Mouse (Mus musculus) stomach, embryonic 15.5 days (tissue): ENCODE data around the gene Arid5a. TPM values are rescaled to one million over a fixed set of nuclear protein-coding genes. Genes with fewer than 3 reads are reported as not detected.

Source experiments
- ATAC-seq: fragments of 200-750 bp; cut with Nextera tagmentation; 2 replicates; pipeline ENCODE4 v1.8.0; 2017; ENCODE audit warnings: low read depth, moderate number of reproducible peaks, moderate TSS enrichment; ENCODE audit not compliant: insufficient read depth, low FRiP score
- H3K27ac ChIP-seq: fragments of 300-500 bp; sonication (generic); 2 replicates; pipeline ENCODE4 v1.5.1; 2015; ENCODE audit warnings: mild to moderate bottlenecking, inconsistent platforms
- H3K27me3 ChIP-seq: fragments of 300-500 bp; sonication (generic); replicated peaks from 2 replicates; pipeline ENCODE4 v1.6.1; 2015; ENCODE audit warnings: inconsistent platforms
- H3K36me3 ChIP-seq: fragments of 300-500 bp; sonication (generic); 2 replicates; pipeline ENCODE4 v1.6.1; 2015; ENCODE audit warnings: inconsistent platforms
- H3K4me1 ChIP-seq: fragments of 300-500 bp; sonication (generic); 2 replicates; pipeline ENCODE4 v1.6.1; 2015; ENCODE audit warnings: inconsistent platforms
- H3K4me2 ChIP-seq: fragments of 300-500 bp; sonication (generic); 2 replicates; pipeline ENCODE4 v1.6.1; 2015; ENCODE audit warnings: mild to moderate bottlenecking, inconsistent platforms
- H3K4me3 ChIP-seq: fragments of 300-500 bp; sonication (generic); replicated peaks from 2 replicates; pipeline ENCODE4 v1.5.1; 2015; ENCODE audit warnings: inconsistent platforms
- H3K9ac ChIP-seq: fragments of 300-500 bp; sonication (generic); 2 replicates; pipeline ENCODE4 v1.6.1; 2015; ENCODE audit warnings: inconsistent platforms
- H3K9me3 ChIP-seq: fragments of 300-500 bp; sonication (generic); 2 replicates; pipeline ENCODE4 v1.6.1; 2016; ENCODE audit warnings: inconsistent platforms
- WGBS: fragments of 180-500 bp; shearing (Covaris S2); methylation state at CpG from one replicate; pipeline ENCODE4 v1.1.7; 2015; 5-methylcytosine and 5-hydroxymethylcytosine counted together
- microRNA-seq: library from miRNA; unstranded; fragments of <30 nt; microRNA quantifications from one replicate; pipeline ENCODE4, GENCODE M21; 2016
- polyA plus RNA-seq: library from polyadenylated mRNA; unstranded; fragments of >200 nt; fragmentation: Nextera tagmentation; extraction: Ambion mirVana; gene quantifications from 2 replicates; pipeline ENCODE4 v1.2.1, GENCODE M21; 2015

Arid5a gene
- polyA plus RNA-seq, 1 experiment from 2014 or later = 4.7 TPM

DNA sequence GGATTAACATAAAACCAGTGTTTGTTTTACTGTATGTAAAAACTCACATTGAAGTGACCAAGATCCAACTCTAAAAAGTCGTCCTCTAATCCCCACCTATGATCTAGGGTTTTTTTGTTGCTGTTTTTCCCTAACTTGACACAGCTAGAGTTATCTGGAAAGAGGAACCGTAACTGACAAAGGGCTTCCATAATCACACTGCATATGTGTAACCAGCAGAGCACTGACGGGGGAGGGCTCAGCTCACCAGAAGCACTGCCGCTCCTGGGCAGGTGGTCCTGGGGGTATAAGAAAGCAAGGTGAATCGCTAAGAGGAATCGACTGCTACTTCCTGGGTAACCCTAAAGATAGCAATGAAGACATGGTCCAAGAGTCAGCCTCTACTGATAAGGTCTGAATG is 35.0 kb downstream of the Arid5a start:
- Histone ChIP-seq H3K4me1 (no peaks in the 10 kb centered on the region), H3K4me2 (no peak overlapping the region), H3K36me3 (peaks cover 64% of the 10 kb centered on the region), H3K27ac (no peak overlapping the region), H3K9me3 (no peaks in the 10 kb centered on the region), H3K4me3 (no peak overlapping the region), H3K9ac (no peak overlapping the region), H3K27me3 (no peaks in the 10 kb centered on the region)
- ATAC-seq = no peak
- 85% methylated on average over 6 of the region's 6 CpGs for WGBS

GRCm38 (mm10) chr1:36352351-36352750 is 44.8 kb downstream of the Arid5a start:
- no peak overlapping the region for H3K9ac ChIP-seq
- H3K36me3 ChIP-seq = peaks cover 75% of the 10 kb centered on the region
- no peak for ATAC-seq
- no peaks in the 10 kb centered on the region for H3K4me1 ChIP-seq
- H3K27me3 ChIP-seq = no peaks in the 10 kb centered on the region
- 84% methylated on average over 4 of the region's 4 CpGs for WGBS
- H3K4me3 ChIP-seq = no peak overlapping the region
- no peak overlapping the region for H3K4me2 ChIP-seq
- H3K9me3 ChIP-seq = no peaks in the 10 kb centered on the region
- H3K27ac ChIP-seq = no peak overlapping the region

DNA sequence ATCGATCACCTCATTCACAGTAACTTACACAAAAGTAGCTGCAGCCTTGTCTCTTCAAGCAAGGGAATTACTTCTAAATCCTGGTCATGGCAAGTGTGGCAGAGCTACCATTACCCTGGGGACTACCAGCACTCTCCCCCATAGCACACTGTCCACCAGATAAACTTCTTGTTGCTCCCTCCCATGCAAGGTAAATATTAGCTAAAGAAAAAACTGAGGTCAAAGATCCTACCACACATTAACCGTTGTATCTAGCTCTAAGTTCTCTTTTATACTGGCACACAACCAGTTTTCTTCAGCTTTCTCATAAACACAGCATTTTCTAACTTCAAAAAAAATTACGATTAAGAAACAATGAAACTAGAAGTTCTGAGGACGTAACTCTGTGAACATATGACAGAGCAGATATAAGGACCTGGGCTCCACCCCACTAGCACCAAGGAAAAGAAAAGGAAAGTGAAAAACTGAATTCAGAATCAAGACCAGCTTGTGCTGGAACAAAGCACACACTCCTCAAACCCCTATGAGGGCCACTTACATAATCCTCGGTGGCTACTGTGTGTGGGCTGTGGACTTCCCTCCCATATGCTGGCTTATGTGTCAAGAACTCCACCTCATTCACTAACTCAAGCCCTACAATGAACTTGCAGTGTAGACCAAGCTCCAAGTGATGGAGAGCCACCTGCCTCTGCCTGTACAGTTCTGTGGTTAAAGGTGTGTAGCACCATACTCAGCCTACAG is 49.6 kb downstream of the Arid5a start:
- H3K4me1 ChIP-seq = no peaks in the 10 kb centered on the region
- H3K27ac ChIP-seq = no peak overlapping the region
- 84% methylated on average over 5 of the region's 5 CpGs for WGBS
- peaks cover 51% of the 10 kb centered on the region for H3K36me3 ChIP-seq
- no peak overlapping the region for H3K4me2 ChIP-seq
- H3K9me3 ChIP-seq = no peaks in the 10 kb centered on the region
- H3K27me3 ChIP-seq = no peaks in the 10 kb centered on the region
- no peak overlapping the region for H3K4me3 ChIP-seq
- no peak for ATAC-seq
- H3K9ac ChIP-seq = no peak overlapping the region

GRCm38 (mm10) chr1:36367698-36368097 is 60.2 kb downstream of the Arid5a start:
- peak overlapping the region; percentile 66 for H3K4me2 ChIP-seq
- no peak overlapping the region for H3K9ac ChIP-seq
- H3K9me3 ChIP-seq = no peaks in the 10 kb centered on the region
- peaks cover 9% of the 10 kb centered on the region for H3K4me1 ChIP-seq
- H3K36me3 ChIP-seq = peaks cover 12% of the 10 kb centered on the region
- H3K27ac ChIP-seq = no peak overlapping the region
- peak overlapping the region; percentile 89 for H3K4me3 ChIP-seq
- WGBS = 49% methylated on average over 12 of the region's 12 CpGs
- no peaks in the 10 kb centered on the region for H3K27me3 ChIP-seq
- ATAC-seq = no peak

DNA sequence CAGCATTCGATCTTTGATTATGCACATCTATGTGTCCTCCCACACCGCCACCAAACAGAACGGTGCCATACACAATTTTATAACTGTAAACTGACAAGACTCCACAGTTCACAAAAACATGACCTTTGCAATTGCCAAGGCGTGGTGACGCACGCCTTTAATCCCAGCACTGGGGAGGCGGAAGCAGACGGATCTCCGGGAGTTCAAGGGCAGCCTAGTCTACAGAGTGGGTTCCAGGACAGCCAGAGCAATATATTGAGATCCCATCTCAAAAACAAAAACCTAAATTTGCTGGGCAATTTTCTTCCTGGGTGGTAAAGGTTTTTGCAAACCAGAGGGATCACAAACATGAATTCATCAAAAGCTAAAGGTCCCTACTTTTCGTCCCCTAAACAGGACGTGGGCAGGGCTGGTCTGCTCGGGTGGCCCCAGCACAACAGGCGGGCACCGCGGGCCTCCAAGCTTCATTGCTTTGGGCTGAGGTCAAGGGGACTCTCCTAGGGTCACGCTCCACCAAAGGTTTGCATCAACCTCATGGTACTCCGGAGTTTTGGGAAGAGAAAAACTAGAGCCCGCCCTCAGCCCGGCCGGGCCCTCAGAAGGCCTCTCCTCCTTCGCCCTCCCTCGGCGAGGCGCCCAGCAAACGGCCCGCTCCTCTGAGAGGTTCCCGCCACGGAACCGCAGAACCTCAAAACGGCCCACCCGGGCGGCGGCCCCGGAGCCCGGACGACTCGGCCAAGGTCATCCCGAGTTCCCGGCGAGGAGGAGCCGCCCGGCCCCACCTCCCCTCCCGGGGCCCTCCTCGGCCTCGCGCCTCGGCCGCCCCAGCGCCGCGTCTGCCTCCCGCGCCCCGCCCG is 60.8 kb downstream of the Arid5a start:
- ATAC-seq = peak; percentile 86
- H3K36me3 ChIP-seq = peaks cover 12% of the 10 kb centered on the region
- peak overlapping the region; percentile 89 for H3K4me3 ChIP-seq
- 3% methylated on average over 55 of the region's 55 CpGs for WGBS
- no peaks in the 10 kb centered on the region for H3K9me3 ChIP-seq
- H3K4me1 ChIP-seq = peaks cover 9% of the 10 kb centered on the region
- H3K27me3 ChIP-seq = no peaks in the 10 kb centered on the region
- peak overlapping the region; percentile 66 for H3K4me2 ChIP-seq
- H3K27ac ChIP-seq = peak overlapping the region; percentile 77
- H3K9ac ChIP-seq = peak overlapping the region; percentile 96

DNA sequence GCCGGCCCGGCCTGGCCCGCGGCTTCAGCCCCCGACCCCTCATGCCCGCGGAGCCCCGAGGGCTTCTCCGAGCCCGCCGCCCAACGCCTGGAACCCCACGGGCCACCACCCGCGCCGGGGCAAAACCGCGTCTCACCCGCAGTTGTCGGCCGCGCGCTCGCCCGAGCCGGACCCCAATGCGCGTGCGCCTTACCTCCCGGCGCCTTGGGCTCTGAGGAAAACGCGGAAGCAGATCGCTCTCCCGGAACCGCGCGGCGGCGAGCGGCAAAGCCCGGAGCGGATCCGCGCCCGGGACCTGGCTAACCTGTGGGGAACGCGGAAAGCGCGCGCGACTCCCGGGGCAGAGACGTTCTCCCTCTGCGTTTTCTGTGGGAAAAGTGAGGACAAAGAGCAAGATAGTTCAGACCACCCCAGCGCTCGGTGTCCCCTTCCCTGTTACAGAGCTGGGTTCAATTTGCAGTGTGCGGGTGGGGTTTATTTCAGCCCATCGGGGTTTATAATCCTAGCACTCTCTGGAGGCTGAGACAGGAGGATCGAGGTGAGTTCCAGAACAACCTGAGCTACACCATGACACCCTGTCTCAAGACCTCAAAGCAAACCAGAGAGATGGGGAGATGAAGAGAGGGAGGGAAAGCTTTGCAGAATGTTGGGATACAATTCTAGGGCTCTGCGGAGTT is 61.6 kb downstream of the Arid5a start, which contains the start of gene Kansl3:
TSS of gene Kansl3 (minus strand) at position 213 of the 677 bp plus-strand sequence.
- H3K9me3 ChIP-seq = no peaks in the 10 kb centered on the region
- H3K36me3 ChIP-seq = peaks cover 5% of the 10 kb centered on the region
- peak within 1 kb of the TSS; percentile 96 for H3K9ac ChIP-seq
- ATAC-seq = peak; percentile 87
- peak within 1 kb of the TSS; percentile 89 for H3K4me3 ChIP-seq
- 3% methylated on average over 61 of the region's 61 CpGs for WGBS
- no peaks in the 10 kb centered on the region for H3K27me3 ChIP-seq
- peak within 1 kb of the TSS; percentile 66 for H3K4me2 ChIP-seq
- H3K27ac ChIP-seq = peak within 1 kb of the TSS; percentile 77
- peaks cover 9% of the 10 kb centered on the region for H3K4me1 ChIP-seq

- Histone ChIP-seq H3K36me3 (no peaks in the 10 kb centered on the region), H3K4me2 (no peak overlapping the region), H3K4me1 (peaks cover 9% of the 10 kb centered on the region), H3K9ac (no peak overlapping the region), H3K4me3 (no peak overlapping the region), H3K9me3 (no peaks in the 10 kb centered on the region), H3K27me3 (no peaks in the 10 kb centered on the region), H3K27ac (no peak overlapping the region)
- 76% methylated on average over 6 of the region's 6 CpGs for WGBS
- no peak for ATAC-seq
Measured at GRCm38 (mm10) chr1:36370918-36371317, 63.4 kb downstream of the Arid5a start.

DNA sequence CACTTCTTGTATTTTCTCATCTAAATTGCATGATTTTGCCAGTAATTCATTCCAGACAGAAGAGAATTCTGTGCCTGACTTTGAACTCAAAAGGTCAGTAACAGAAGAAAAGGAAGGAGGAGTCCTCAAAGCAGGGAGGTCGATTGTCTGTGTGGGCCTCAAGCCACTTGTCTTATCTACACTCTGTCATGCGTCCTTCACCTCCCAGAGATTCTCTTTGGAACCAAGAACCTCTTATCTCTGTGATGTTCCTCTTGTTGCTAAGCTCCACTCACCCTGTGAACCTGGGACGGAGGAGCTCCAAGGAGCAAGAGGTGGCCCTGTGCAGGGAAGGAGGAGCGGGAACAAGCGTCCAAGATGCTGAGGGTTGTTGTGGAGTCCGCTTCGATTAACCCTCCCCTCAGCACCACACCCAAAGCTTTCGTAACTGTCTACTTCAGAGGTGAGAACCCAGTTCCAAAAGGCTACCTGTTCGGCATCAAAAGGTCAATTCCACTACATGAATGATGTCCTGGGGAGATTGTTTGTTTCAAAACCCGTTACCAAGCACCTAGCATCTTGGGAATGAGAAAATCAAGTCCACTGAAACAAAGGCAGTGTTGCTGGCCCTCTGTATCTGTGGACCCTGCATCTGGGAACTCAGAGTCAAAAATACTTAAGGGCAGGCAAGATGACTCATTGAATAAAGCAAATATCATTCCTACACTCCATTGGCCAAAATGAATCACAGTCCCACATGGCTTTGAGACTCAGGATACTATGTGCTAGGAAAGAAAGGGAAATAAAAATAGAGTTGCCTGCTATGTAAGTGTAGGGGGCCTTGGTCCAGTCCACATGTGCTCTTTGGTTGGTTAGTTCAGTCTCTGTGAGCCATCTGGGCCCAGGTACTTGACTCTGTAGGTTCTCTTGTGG is 64.7 kb downstream of the Arid5a start, which contains the start of gene Fer1l5:
TSS of gene Fer1l5 (plus strand) at position 358 of the 912 bp plus-strand sequence.
- Histone ChIP-seq H3K9ac (no peak within 1 kb of the TSS), H3K9me3 (no peaks in the 10 kb centered on the region), H3K4me1 (peaks cover 9% of the 10 kb centered on the region), H3K4me3 (no peak within 1 kb of the TSS), H3K4me2 (no peak within 1 kb of the TSS), H3K36me3 (no peaks in the 10 kb centered on the region), H3K27ac (no peak within 1 kb of the TSS), H3K27me3 (no peaks in the 10 kb centered on the region)
- 75% methylated on average over 10 of the region's 10 CpGs for WGBS
- ATAC-seq = no peak

Small RNAs within 50 kb of the gene (microRNA-seq; reads per million reads assigned to microRNA genes)
- gene Mir6898 = 1.9 reads per million, percentile 2 among the genes with 10 or more reads in this experiment

Other genes starting within 250 kb of the Arid5a start
- gene Hs6st1, start 239.3 kb upstream of the Arid5a start, polyA plus RNA-seq = 13.0 TPM in 2 replicates
- gene Uggt1, start 63.0 kb upstream of the Arid5a start, polyA plus RNA-seq = 52.8 and 60.3 TPM in 2 replicates
- 15.6 and 18.7 TPM in 2 replicates for gene Neurl3, start 33.1 kb upstream of the Arid5a start, polyA plus RNA-seq
- 36.4 and 37.4 TPM in 2 replicates for gene Kansl3, start 61.4 kb downstream of the Arid5a start, polyA plus RNA-seq
- 0.84 and 0.91 TPM in 2 replicates for gene Fer1l5, start 64.6 kb downstream of the Arid5a start, polyA plus RNA-seq
- 41.8 and 42.1 TPM in 2 replicates for gene Lman2l, start 137.5 kb downstream of the Arid5a start, polyA plus RNA-seq
- 17.7 and 17.9 TPM in 2 replicates for gene Cnnm4, start 163.9 kb downstream of the Arid5a start, polyA plus RNA-seq
- gene Cnnm3, start 204.1 kb downstream of the Arid5a start, polyA plus RNA-seq = 3.6 and 4.3 TPM in 2 replicates
- gene Ankrd23, start 229.2 kb downstream of the Arid5a start, polyA plus RNA-seq = 19.5 and 20.5 TPM in 2 replicates
- not detected in 2 replicates for gene Gm42417, start 231.7 kb downstream of the Arid5a start, polyA plus RNA-seq
- 24.9 and 27.2 TPM in 2 replicates for gene Ankrd39, start 239.7 kb downstream of the Arid5a start, polyA plus RNA-seq